Mouse (Mus musculus) retina, embryonic 14.5 days (tissue): ENCODE measurements around the gene Met.

ENCODE experiments used
- DNase-seq: peaks from one replicate; pipeline ENCODE4 v3.0.0-alpha.2; 2015; ENCODE audit warnings: low spot score

Met gene

DNA sequence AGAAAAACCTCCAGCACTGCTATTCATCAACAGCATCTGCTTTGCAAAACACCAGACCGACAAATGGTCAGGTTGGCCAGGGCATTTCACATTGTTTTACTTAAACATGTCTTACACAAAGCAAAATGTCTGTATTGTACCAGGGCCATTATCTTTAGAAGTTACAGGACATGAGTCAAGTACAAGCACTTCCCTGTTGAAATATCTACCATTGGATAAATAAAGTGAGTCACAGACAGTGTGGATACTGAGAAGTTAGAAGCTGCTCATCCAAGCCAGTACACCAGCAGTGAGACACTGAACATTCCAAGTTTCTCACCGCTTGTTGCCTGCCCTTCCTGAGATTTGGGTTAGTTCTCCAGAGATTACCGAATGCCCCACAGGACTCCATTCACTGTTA, 86.0 kb downstream of the Met start:
- DNase-seq: no peak

DNA sequence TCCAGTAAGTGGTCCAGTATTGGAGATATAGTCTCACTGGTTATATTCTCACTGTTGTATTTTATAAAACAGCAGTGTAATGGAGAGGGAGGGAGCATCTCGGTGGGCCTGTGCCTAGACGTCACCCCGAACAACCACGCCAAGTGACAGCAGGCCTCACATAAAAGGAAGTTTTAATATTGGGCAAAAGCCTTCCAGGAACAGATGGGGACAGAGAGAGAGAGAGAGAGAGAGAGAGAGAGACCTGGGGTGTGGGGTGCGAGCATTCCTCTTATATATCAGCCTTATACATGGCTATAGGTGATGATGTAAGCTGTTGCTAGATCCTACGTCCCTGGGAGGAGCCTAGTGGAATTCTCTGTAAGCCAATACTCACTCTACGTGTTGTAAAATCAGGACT, 90.7 kb downstream of the Met start:
- no peak for DNase-seq

DNA sequence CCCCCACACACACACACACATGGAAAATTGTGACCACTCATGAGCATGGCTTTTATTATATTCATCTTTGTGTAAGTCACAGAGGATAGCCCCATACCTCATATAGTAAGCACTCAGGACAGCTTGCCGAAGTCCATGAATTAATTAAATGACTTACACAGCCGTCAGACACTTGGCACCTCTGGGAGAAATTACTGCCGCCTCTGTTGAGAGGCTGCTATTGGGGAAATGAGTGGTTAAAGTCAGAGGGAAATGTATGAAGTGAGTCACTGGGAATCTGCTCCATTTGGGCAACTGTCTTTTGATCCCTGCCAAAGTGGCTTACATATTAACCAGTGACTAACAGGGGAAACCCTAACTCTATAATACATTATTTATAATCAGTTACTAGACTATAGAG, 91.2 kb downstream of the Met start:
- DNase-seq: peak; percentile 44

GRCm38 (mm10) chr6:17555719-17556118, 92.1 kb downstream of the Met start:
- no peak for DNase-seq

GRCm38 (mm10) chr6:17559657-17560056, 96.1 kb downstream of the Met start:
- no peak for DNase-seq

DNA sequence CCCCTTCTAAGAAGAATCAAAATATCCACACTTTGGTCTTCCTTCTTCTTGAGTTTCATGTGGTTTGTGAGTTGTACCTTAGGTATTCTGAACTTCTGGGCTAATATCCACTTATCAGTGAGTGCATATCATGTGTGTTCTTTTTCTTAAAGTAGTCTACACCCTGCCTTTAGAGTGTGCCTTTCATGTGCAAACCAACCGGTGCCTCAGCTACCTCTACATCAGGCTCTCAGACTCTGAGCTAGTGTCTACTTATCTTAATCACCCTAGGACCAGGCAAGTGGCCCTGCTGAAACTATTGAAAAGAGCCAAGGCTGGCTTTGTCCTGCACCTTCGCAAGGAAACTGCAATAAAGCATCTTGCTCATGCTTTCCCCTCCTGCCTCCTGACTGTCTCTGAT, 97.7 kb downstream of the Met start:
- no peak for DNase-seq

- DNase-seq: no peak
These were observed 98.3 kb downstream of the Met start for GRCm38 (mm10) chr6:17561886-17562285.

DNA sequence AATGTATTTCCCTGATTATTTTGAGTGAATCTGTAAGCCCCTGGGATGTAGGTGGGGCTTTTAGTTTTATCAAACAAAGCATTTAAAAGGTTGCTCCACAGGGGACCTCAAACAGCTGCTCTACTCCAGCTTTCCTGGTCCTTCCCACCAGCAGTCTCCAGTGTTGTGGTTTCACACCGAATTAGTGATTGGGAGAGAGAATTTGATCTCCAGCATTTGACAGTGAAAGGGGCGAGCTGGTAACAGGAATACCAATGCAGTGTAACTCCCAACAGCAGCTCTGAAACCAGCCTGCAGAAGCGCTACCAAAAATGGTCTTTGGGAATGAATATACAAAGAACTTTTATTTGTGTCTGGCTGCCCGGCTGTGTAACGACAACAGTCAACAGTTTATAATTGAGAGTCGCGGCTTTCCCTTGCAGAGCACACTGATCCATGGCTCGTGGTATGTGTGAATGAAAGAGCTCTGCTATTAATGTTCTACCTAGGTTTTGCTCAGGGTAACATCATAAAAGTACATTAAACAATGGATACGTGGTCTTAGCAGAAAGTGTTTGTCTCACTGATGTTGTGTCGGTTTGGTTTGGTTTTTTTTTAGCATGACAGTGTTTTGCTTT, 99.0 kb downstream of the Met start:
- DNase-seq: peak; percentile 51

GRCm38 (mm10) chr6:17568702-17569352, 105.2 kb downstream of the Met start:
- DNase-seq: no peak

- DNase-seq: no peak
These were observed 109.6 kb downstream of the Met start for GRCm38 (mm10) chr6:17573227-17573626.

DNA sequence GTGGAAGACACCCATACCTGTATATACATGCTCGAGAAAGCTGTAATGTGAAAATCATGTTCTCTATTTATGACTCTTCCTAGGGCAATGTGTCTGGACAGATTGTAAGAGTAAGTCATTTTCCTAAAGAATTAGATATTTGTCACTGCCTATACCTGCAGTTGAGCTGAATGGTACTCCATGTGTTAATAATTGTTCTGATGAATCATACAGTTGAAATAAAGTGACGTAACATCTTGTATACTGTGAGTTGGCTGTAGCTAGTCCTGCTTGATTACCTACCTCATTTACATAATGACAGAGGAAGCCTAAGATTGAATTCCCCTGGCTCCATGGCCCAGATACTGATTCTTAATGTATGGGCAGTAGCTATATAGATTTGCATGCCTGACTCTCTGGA, 110.1 kb downstream of the Met start:
- DNase-seq: no peak

GRCm38 (mm10) chr6:17578092-17578760, 114.6 kb downstream of the Met start:
- DNase-seq: no peak

DNA sequence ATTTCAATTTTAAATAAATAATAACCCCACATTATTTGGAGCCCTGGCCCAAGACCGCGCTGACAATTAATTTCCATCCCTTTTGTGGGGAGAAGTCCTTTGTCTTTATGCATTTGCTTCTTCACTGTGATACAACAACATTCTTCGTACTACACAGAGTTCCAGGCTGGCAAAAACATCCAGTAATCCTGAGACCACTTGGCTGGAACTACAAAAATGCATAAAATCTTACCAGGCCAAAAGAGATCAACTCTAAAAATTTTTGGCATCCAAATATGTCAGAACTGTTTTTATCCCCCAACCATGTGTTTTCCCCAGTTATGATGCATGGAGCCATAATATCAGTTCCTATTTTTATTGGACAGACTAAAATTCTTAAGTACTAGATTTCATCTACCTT, 116.7 kb downstream of the Met start:
- no peak for DNase-seq

GRCm38 (mm10) chr6:17583982-17584381, 120.4 kb downstream of the Met start:
- DNase-seq: peak; percentile 72

- peak; percentile 90 for DNase-seq
These were observed 125.7 kb downstream of the Met start for GRCm38 (mm10) chr6:17589049-17589952.

GRCm38 (mm10) chr6:17589953-17590627, 126.5 kb downstream of the Met start:
- DNase-seq: no peak

DNA sequence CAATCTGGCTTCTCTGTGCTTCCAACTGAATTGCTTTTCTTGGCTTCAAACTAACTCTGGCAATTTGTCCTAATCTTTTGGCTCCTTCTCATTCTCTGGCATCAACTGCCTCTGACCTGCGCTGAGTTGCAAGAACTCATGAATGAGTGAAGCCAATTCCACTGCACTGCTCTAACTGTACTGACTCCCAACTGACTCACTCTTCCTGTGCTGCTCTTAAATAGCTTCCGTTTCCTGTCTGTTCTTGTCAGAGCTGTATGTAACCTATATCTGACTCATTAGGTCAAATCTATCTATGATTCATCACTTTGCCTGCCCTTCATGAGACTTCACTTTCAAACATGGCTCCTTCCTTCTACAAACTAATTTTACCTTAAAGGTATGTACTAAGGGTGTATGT, 130.4 kb downstream of the Met start:
- no peak for DNase-seq

DNA sequence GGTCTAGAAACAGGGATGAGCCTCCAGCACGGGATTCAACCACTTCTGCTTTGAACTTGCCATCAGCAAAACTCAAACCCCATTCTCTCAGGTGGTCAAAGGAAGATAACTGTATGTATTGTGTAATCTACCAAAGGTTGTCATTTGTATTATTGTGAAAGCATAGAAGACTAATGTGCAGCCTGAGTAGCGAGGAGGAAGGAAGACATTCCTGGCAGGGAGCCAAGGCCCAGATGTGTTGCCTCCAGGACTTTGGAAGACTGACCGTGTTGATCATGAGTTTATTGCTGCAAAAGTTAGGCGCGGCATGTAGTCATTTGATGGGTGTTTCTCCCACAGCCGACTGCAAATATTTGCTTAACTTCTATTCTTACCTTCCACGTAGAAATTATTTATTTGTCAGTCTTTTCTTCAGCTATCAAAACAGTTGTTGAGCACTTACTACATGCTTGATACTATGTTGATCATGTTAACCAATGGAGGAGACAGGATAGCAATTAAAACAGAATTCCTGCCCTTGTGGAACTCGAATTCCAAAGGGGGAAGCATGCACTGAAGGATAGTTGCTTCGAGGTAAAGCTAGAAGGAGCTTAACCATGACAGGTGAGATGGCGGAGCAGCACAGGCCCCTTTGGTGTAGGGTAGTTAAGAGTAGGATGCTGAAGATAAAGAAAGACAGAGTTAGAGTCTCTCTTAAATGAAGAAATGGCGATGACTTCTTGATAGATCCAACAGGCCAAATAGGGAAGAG, 132.3 kb downstream of the Met start:
- no peak for DNase-seq

- no peak for DNase-seq
These were observed 135.8 kb downstream of the Met start for GRCm38 (mm10) chr6:17599373-17599772.

- no peak for DNase-seq
These were observed 137.9 kb downstream of the Met start for GRCm38 (mm10) chr6:17601526-17601925.

DNA sequence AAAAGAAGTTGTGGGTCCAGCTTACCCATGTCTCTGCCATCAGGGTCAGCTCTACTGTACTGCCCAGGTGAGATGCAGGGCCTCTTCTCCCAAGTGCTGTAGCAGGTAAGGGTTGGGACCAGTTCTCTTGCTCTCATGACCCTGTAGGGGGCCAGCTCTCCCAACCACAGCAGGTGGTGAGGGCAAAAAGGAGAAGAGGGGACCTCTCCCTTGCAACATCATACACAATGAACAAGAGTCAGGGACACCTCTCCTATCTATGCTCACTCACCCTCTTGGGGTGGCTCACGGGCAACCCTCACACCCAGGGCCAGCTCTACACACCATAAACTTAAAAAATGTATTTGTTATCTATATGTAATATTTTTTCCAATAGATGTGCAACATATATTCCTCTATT, 143.3 kb downstream of the Met start:
- no peak for DNase-seq
